Mouse (Mus musculus): ENCODE measurements around the gene Samd15. TPM values are rescaled to one million over a fixed set of nuclear protein-coding genes. Genes with fewer than 3 reads are reported as not detected.
"Not testable (repeated sequence)": the region's sequence is repeated elsewhere in the genome, so short reads cannot be mapped to it uniquely, and the experiment has no call there.

Gene Samd15
- polyA plus RNA-seq (2015; fragmentation: Nextera tagmentation; extraction: Ambion mirVana), result 1.5 and 2.4 TPM in 2 replicates

DNA sequence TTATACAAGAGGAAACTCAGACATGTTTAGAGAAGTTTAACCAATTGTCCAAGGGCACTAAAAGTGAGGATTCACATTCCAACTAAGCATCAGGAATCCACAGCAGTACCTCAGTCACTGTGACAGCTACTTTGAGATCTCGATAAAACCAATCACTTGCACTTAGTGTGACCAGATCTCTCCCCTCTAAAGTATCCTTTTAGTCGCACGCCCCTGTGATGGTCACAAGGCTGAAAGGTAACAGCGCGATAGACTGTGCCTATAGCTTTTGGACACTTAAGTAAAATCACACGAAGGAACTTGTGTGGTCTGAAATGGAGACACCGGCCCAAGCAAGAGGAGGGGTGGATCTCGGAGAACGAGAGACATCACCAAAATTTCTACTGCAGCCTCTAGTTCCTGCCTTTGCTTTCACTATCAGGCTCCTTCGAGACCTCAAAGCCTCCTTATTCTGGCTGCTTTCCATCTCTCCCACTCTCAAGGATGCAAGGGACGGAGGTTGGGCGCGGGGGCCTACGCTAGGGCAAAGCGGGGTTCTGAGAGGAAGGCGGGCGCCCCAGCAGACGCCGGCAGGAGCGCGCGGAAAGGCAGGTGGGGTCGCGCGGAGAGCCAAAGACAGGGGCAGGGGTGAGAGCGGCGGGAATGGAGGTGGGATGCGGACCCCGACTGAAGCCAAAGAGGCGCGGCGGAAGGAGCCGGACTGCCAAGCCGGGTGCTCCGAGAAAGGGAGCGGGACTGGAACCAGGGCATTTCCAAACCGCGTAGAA lies at the start of gene Samd15:
TSS of gene Samd15 (plus strand) at position 518 of the 767 bp plus-strand sequence.
- H3K4me2 ChIP-seq, result peak within 1 kb of the TSS; percentile 89
- H3K9ac ChIP-seq, result peak within 1 kb of the TSS; percentile 90
- peak within 1 kb of the TSS; percentile 82 for H3K4me3 ChIP-seq
- peak within 1 kb of the TSS; percentile 76 for H3K27ac ChIP-seq
- WGBS, result under 1% methylated on average over 38 of the region's 38 CpGs
- ATAC-seq (ENCODE audit: insufficient number of reproducible peaks, insufficient read depth, low FRiP score, low TSS enrichment, low read depth), result peak; percentile 68
- peaks cover 12% of the 10 kb centered on the region for H3K4me1 ChIP-seq
- no peaks in the 10 kb centered on the region for H3K36me3 ChIP-seq
- no peaks in the 10 kb centered on the region for H3K27me3 ChIP-seq
- no peaks in the 10 kb centered on the region for H3K9me3 ChIP-seq

DNA sequence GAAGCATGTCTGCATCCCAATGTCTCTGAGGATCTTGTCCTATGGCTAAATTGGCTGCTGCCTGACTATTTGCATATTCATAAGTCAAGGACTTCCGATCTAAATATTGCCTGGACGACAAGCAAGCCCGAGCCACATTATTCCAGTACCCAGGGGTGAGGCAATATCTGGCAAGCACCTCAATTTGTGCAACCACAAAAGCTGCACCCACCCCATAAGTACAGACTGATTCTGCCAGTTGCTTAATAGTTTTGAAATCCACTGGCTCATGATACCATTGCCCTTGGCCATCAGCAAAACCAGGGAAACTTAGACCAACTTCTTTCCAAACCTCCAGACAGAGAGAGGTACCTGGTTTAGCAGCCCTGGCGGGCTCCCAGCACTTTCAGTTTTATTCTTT lies 45.1 kb upstream of the Samd15 start:
- not testable (repeated sequence) for H3K4me3 ChIP-seq; H3K9me3 ChIP-seq; H3K9ac ChIP-seq; ATAC-seq (ENCODE audit: insufficient number of reproducible peaks, insufficient read depth, low FRiP score, low TSS enrichment, low read depth); H3K27me3 ChIP-seq; H3K27ac ChIP-seq; H3K4me1 ChIP-seq; H3K4me2 ChIP-seq
- peaks cover 11% of the 10 kb centered on the region for H3K36me3 ChIP-seq
- 83% methylated on average over 4 of the region's 4 CpGs for WGBS

DNA sequence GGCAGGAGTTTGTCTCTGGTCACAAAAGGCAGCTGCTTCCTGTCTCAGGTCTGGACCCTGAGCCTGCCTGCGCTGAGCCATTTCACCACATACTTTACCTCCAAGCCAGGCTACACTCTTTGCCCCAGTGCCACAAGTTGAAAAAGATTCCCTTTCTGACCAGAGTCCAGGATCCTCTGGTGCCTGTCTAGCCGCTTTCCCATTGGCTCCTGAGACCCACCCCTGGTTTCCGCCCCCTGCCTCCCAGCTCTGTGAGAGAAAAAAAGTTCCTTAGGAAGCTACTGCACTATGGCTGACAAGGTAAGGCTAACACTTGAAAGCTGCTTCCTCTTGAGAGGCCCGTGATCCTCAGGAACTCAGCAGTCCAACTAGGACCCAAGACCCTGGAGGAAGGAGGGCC lies 42.2 kb upstream of the Samd15 start:
- Histone ChIP-seq H3K9me3 (no peaks in the 10 kb centered on the region), H3K27me3 (no peaks in the 10 kb centered on the region), H3K9ac (0 out of 2 replicates have a peak overlapping the region, but pooled peaks have one; percentile 1), H3K4me3 (no peak overlapping the region), H3K27ac (no peak overlapping the region), H3K4me2 (no peak overlapping the region; the same call in 1 of the 2 replicates), H3K4me1 (peaks cover 5% of the 10 kb centered on the region), H3K36me3 (peaks cover 19% of the 10 kb centered on the region)
- WGBS, result 48% methylated on average over 4 of the region's 4 CpGs
- no peak for ATAC-seq (ENCODE audit: insufficient number of reproducible peaks, insufficient read depth, low FRiP score, low TSS enrichment, low read depth)

DNA sequence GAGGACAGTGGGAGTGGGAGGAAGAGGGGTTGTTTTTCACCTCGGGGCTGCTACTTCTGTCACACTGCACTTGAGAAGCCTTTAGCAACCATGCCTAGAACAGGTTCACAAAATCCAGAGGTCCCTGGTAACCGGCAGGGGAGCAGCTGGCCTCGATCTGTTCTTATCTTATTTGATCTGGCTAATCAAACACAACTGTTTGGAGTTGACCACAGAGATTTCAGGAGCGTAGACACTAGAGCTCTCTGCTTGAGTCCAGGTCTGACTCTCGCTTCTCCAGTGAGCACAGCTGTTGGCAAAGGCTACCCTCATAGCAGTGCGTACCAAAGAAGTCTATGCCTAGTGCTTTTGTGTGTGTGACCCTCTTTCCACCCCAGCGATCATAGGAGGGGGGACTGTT lies 41.4 kb upstream of the Samd15 start:
- Histone ChIP-seq H3K27me3 (no peaks in the 10 kb centered on the region), H3K4me2 (no peak overlapping the region), H3K9ac (no peak overlapping the region), H3K36me3 (peaks cover 19% of the 10 kb centered on the region), H3K4me1 (peaks cover 5% of the 10 kb centered on the region), H3K9me3 (no peaks in the 10 kb centered on the region), H3K4me3 (no peak overlapping the region), H3K27ac (no peak overlapping the region)
- WGBS, result 55% methylated on average over 7 of the region's 7 CpGs
- no peak for ATAC-seq (ENCODE audit: insufficient number of reproducible peaks, insufficient read depth, low FRiP score, low TSS enrichment, low read depth)

DNA sequence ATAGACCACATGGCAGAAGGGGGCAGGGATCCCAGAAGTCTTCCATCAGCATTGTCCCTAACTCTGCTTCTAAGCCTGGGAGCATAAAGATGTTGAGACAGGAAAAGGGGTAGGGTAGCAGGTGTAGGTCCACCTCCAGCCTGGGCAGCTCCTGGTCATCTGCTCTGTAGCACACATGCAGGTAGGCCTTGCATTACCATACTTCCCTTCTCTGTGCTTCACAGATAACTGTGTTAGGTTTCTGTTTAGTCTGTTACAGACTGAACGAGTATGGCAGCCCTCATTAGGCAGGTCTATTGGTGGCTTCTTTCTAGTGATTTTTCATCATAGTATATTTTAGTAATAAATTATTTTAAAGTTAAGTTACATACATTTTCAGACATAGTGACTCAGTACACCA lies 39.2 kb upstream of the Samd15 start:
- Histone ChIP-seq H3K36me3 (peaks cover 26% of the 10 kb centered on the region), H3K4me1 (peaks cover 5% of the 10 kb centered on the region), H3K27ac (no peak overlapping the region), H3K4me3 (no peak overlapping the region), H3K9ac (no peak overlapping the region), H3K4me2 (no peak overlapping the region), H3K9me3 (no peaks in the 10 kb centered on the region), H3K27me3 (no peaks in the 10 kb centered on the region)
- 80% methylated on average over 1 of the region's 1 CpGs for WGBS
- ATAC-seq (ENCODE audit: insufficient number of reproducible peaks, insufficient read depth, low FRiP score, low TSS enrichment, low read depth), result no peak

DNA sequence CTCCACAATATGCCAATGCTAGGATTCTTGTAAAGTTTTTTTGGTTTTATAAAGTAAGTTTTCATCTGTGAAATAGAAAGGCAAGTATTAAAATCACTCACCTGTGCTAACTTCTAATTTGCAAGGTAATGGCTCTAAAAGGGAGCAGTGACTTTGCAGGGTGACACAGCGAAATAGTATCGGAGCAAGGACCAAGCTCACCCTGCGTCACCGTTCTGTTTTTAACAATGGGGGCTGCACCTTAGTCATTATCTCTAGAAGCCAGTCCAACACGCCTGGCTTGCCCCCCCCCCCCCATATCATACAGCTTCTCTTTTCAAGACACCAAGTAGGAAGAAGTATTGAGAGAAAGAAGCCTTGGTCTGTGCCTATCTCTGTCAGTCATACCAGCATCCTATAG lies 38.7 kb upstream of the Samd15 start:
- H3K27ac ChIP-seq, result no peak overlapping the region
- 87% methylated on average over 5 of the region's 5 CpGs for WGBS
- no peak overlapping the region for H3K9ac ChIP-seq
- peaks cover 5% of the 10 kb centered on the region for H3K4me1 ChIP-seq
- H3K4me2 ChIP-seq, result no peak overlapping the region
- H3K36me3 ChIP-seq, result peaks cover 22% of the 10 kb centered on the region
- no peaks in the 10 kb centered on the region for H3K27me3 ChIP-seq
- no peak overlapping the region for H3K4me3 ChIP-seq
- H3K9me3 ChIP-seq, result no peaks in the 10 kb centered on the region
- no peak for ATAC-seq (ENCODE audit: insufficient number of reproducible peaks, insufficient read depth, low FRiP score, low TSS enrichment, low read depth)

DNA sequence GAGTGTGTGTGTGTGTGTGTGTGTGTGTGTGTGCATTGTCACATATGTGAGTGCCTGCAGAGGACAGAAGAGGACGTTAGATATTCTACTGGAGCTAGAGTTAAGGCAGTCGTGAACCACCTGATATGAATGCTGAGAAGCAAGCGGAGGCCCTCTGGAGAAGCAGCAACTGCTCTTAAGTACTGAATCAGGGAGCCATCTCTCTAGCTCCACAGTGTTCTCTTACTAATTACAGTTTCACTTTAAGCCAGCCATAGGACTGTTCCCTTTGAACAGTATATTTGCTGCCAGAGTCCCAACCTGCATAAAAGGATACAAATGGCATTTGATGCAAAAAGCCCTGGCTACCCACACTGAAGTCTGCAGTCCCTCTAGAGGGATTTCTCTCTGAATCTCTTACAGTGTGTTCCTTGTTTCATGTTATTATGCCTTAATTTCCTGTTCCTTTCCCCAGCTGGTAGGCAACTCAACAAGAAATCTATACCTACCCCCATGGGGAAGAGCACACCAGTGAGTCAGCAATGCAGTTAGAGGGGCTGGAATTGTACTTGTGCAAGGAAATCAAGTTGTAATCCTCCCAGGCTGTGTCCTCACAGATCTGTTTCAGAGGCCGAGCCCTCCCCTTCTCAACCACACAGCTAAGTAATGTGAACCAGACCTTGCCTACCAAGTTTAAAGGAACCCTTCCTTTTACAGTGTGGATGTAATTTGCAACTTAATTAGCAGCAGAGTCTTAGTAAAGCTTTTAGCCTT lies 24.2 kb upstream of the Samd15 start:
- Histone ChIP-seq H3K9ac (0 out of 2 replicates have a peak overlapping the region, but pooled peaks have one; percentile 51), H3K4me3 (no peak overlapping the region), H3K9me3 (no peaks in the 10 kb centered on the region), H3K4me1 (peaks cover 36% of the 10 kb centered on the region), H3K27ac (peak overlapping the region; percentile 81), H3K36me3 (peaks cover 29% of the 10 kb centered on the region), H3K27me3 (peaks cover 8% of the 10 kb centered on the region), H3K4me2 (peak overlapping the region; percentile 5; the same call in 1 of the 2 replicates)
- peak; percentile 75 for ATAC-seq (ENCODE audit: insufficient number of reproducible peaks, insufficient read depth, low FRiP score, low TSS enrichment, low read depth)
- 29% methylated on average over 4 of the region's 4 CpGs for WGBS

DNA sequence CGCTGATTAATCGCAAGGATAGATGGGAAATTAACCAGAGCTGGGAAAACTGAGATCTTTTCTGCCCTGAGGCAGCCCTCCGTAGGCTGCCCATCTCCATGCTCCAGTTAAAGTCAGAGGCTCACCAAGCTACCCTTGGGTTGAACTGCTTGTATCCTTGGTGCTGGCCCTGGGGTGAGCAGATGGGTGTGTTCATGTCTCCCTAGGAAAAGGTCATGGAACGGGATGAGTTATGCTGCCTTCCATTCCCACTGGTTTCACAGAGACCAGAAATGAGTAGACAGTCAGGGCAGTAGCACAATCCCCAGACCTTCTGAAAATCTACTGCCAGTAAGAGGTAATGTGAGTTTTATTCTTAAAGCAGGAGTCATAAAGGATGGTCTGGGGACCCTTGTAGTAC lies 21.9 kb upstream of the Samd15 start:
- Histone ChIP-seq H3K4me3 (no peak overlapping the region), H3K27me3 (peaks cover 4% of the 10 kb centered on the region; the same call in 1 of the 2 replicates), H3K4me2 (no peak overlapping the region), H3K27ac (no peak overlapping the region), H3K9ac (no peak overlapping the region), H3K9me3 (no peaks in the 10 kb centered on the region), H3K4me1 (peaks cover 33% of the 10 kb centered on the region), H3K36me3 (peaks cover 6% of the 10 kb centered on the region; the same call in 1 of the 2 replicates)
- WGBS, result 91% methylated on average over 4 of the region's 4 CpGs
- no peak for ATAC-seq (ENCODE audit: insufficient number of reproducible peaks, insufficient read depth, low FRiP score, low TSS enrichment, low read depth)

DNA sequence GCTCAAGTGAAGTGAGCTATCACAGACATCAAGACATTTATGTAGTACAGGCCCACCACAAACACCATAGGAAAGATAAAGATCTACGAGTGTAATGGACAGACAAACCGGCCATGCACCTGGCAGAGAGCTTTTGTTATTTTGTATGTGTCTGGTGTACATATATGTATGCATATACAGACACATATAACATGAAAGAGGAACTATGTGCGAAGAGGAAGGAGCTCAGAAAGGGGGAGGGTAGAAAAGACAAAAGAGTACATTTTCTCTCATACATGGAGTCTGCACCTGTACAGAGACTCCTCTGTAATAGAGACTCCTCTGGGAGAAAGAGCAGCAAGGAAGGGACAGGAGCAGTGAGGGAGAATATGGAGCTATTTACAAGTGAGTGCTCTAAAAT lies 6.5 kb upstream of the Samd15 start:
- Histone ChIP-seq H3K36me3 (no peaks in the 10 kb centered on the region), H3K27ac (no peak overlapping the region), H3K27me3 (no peaks in the 10 kb centered on the region), H3K4me3 (no peak overlapping the region), H3K4me1 (peaks cover 6% of the 10 kb centered on the region; the same call in 1 of the 2 replicates), H3K9me3 (no peaks in the 10 kb centered on the region), H3K4me2 (no peak overlapping the region), H3K9ac (no peak overlapping the region)
- 90% methylated on average over 3 of the region's 3 CpGs for WGBS
- no peak for ATAC-seq (ENCODE audit: insufficient number of reproducible peaks, insufficient read depth, low FRiP score, low TSS enrichment, low read depth)

DNA sequence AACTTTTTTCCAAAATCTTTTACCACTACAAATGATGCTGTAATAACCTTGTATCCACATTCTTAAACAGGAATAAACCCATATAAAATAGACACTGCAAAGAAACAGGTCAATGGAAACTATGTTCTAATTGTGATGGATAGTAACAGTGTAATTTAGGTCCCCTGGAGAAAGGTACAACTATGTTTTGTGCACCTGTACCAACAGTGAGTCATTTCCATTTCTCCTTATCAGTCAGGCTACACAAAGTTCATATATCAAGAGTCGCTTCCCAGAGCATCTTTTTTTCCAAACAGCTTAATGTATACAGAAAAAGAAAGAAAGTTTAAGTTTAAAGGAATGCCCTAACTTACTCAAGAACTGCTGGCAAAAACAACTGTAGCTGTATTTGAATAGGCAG lies 4.5 kb upstream of the Samd15 start:
- Histone ChIP-seq H3K27me3 (no peaks in the 10 kb centered on the region), H3K4me2 (no peak overlapping the region), H3K4me3 (no peak overlapping the region), H3K9me3 (no peaks in the 10 kb centered on the region), H3K9ac (no peak overlapping the region), H3K27ac (no peak overlapping the region), H3K36me3 (no peaks in the 10 kb centered on the region), H3K4me1 (peaks cover 12% of the 10 kb centered on the region)
- 80% methylated on average over 1 of the region's 1 CpGs for WGBS
- no peak for ATAC-seq (ENCODE audit: insufficient number of reproducible peaks, insufficient read depth, low FRiP score, low TSS enrichment, low read depth)

DNA sequence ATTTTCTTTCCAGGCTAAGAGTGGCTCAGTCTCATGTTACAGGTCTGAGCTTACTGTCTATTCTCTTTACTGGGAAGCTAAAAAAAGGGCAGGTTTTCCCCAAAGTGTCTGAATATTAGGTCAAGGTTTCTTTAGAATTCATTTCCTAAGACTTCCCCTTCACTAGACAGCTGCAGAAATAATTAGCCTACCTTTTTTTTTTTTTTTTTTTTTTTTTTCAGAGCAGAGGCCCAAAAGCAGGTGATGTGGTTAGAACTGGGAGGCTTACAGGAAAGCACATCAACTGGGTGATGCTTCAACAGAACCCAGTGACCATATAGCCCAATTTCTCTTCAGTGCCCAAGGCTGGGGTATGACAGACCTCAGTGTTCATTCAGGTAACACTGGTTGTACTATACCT lies 3.2 kb upstream of the Samd15 start:
- H3K4me2 ChIP-seq, result no peak overlapping the region
- no peaks in the 10 kb centered on the region for H3K27me3 ChIP-seq
- H3K36me3 ChIP-seq, result no peaks in the 10 kb centered on the region
- H3K27ac ChIP-seq, result no peak overlapping the region
- H3K4me1 ChIP-seq, result peaks cover 12% of the 10 kb centered on the region
- H3K9ac ChIP-seq, result no peak overlapping the region
- ATAC-seq (ENCODE audit: insufficient number of reproducible peaks, insufficient read depth, low FRiP score, low TSS enrichment, low read depth), result no peak
- no peak overlapping the region for H3K4me3 ChIP-seq
- H3K9me3 ChIP-seq, result no peaks in the 10 kb centered on the region

DNA sequence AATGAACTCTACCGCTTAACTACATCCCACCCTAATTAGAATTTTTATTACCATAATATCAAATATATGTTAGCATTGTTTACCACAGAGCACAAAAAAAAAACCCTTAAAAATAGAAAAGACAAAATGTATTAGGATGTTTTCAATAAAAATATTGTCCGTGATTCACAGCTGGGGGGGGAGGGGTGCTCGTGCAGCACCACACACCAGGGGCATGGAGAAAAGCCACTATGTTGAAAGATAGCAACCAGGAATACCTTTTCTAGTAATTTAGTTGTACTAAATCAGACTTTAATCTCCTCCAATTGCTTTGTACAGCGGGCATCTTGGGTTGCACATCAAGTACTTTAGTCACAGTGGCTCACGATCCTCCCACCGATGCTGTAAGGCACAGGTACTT lies 731 bp upstream of the Samd15 start:
- Histone ChIP-seq H3K9ac (peak overlapping the region; percentile 90), H3K27ac (no peak overlapping the region), H3K4me1 (peaks cover 12% of the 10 kb centered on the region), H3K27me3 (no peaks in the 10 kb centered on the region), H3K4me3 (peak overlapping the region; percentile 82), H3K36me3 (no peaks in the 10 kb centered on the region), H3K4me2 (peak overlapping the region; percentile 89), H3K9me3 (no peaks in the 10 kb centered on the region)
- ATAC-seq (ENCODE audit: insufficient number of reproducible peaks, insufficient read depth, low FRiP score, low TSS enrichment, low read depth), result no peak
- WGBS, result 46% methylated on average over 6 of the region's 6 CpGs

Measured in embryonic facial prominence, embryonic 13.5 days (tissue).